ENCODE assay signal across 10 mouse cellular contexts in genomic region chr1:132010632-132011501, GRCm38 (mm10). TPM values are rescaled to one million over a fixed set of nuclear protein-coding genes. Genes with fewer than 3 reads are reported as not detected.
DNase-seq lines count a peak whose midpoint lies in the region; ATAC-seq lines count a peak whose summit lies in the region.
"Had no signal": no experiment of that assay in that cellular context is flagged by ENCODE, and none has a peak within 500 bp of the region (broad histone marks: within the 10 kb centered on the region; RNA-seq: fewer than 3 reads in every experiment).

No protein-coding gene starts in this region.

- 80% methylated on average over 17 of the region's 17 CpGs for WGBS in heart, embryonic 15.5 days
- WGBS in liver, embryonic 15.5 days (ENCODE audit: insufficient replicate concordance): 56% methylated on average over 17 of the region's 17 CpGs

- 0 out of 2 replicates have a peak overlapping the region, but pooled peaks have one; percentile 8 for H3K27ac ChIP-seq in heart, embryonic 15.5 days
- peak overlapping the region; percentile 59 for H3K27ac ChIP-seq in liver, embryonic 15.5 days (replicated peaks)
- H3K27ac ChIP-seq: midbrain, embryonic 12.5 days had no signal

- peaks cover 16% of the 10 kb centered on the region for H3K4me1 ChIP-seq in heart, embryonic 15.5 days (replicated peaks)
- peaks cover 56% of the 10 kb centered on the region for H3K4me1 ChIP-seq in liver, embryonic 15.5 days (replicated peaks)

- peak overlapping the region; percentile 32; the same call in 1 of the 2 replicates for H3K4me2 ChIP-seq in heart, embryonic 15.5 days
- peak overlapping the region; percentile 40 for H3K4me2 ChIP-seq in liver, embryonic 15.5 days
- H3K4me2 ChIP-seq: midbrain, embryonic 12.5 days had no signal

- no peak overlapping the region for H3K9ac ChIP-seq in heart, embryonic 15.5 days
- H3K9ac ChIP-seq in liver, embryonic 15.5 days: no peak overlapping the region
- H3K9ac ChIP-seq: midbrain, embryonic 12.5 days had no signal

- H3K4me3 ChIP-seq in heart, embryonic 15.5 days: 0 out of 2 replicates have a peak overlapping the region, but pooled peaks have one; percentile 6
- no peak overlapping the region for H3K4me3 ChIP-seq in liver, embryonic 15.5 days (replicated peaks)
- H3K4me3 ChIP-seq: midbrain, embryonic 12.5 days had no signal

- intact Hi-C loops in heart, postnatal 10 days (cut with DNase I): no loop called here

- DNase-seq in heart, postnatal 10 days: no peak
- DNase-seq in NIH3T3 (ENCODE audit: low read depth): peak; percentile 74
- DNase-seq in spleen, postnatal 36 days (ENCODE audit: low spot score in 2 of 2): peak; percentile 78 to 80
- DNase-seq in cerebellum, postnatal 25 days: no peak
- DNase-seq in adrenal gland, postnatal 14 days: no peak
- DNase-seq: heart, postnatal 4 days had no signal

- H3K36me3 ChIP-seq in heart, embryonic 15.5 days: peaks cover 15% of the 10 kb centered on the region; the same call in 1 of the 2 replicates
- peaks cover 30% of the 10 kb centered on the region for H3K36me3 ChIP-seq in liver, embryonic 15.5 days (replicated peaks)

- H3K9me3 ChIP-seq in heart, embryonic 15.5 days (replicated peaks): no peaks in the 10 kb centered on the region
- H3K9me3 ChIP-seq in liver, embryonic 15.5 days (replicated peaks): no peaks in the 10 kb centered on the region
- H3K9me3 ChIP-seq: midbrain, embryonic 12.5 days had no signal

- no peak for ATAC-seq in heart, embryonic 15.5 days (replicated peaks; ENCODE audit: insufficient number of reproducible peaks, insufficient read depth, low FRiP score, low read depth)
- ATAC-seq in liver, embryonic 15.5 days (ENCODE audit: insufficient read depth): no peak
- no peak for ATAC-seq in erythroblast, adult 5-6 weeks (replicated peaks; ENCODE audit: low FRiP score, poor library complexity, severe bottlenecking)

- no peaks in the 10 kb centered on the region for H3K27me3 ChIP-seq in heart, embryonic 15.5 days
- H3K27me3 ChIP-seq in liver, embryonic 15.5 days: no peaks in the 10 kb centered on the region
- H3K27me3 ChIP-seq: midbrain, embryonic 12.5 days had no signal

RNA-seq across cellular contexts. Expression of gene Elk4, which starts 3.5 kb away (rescaled TPM):
- polyA plus RNA-seq in heart, embryonic 15.5 days (2015; fragmentation: Nextera tagmentation; extraction: Ambion mirVana): 14.2 and 20.3 TPM in 2 replicates
- total RNA-seq in heart, postnatal 10 days (2021): 100 to 1,000 TPM; 133 to 138 TPM
- polyA plus RNA-seq in liver, embryonic 15.5 days (2015; fragmentation: Nextera tagmentation; extraction: Ambion mirVana): 7.9 and 10.1 TPM in 2 replicates
- 116 and 135 TPM in 2 replicates for total RNA-seq in adrenal gland, postnatal 14 days (2021)
- total RNA-seq in erythroblast, adult 5-6 weeks (2015; ENCODE audit: low replicate concordance): 96.8 and 101 TPM in 2 replicates
- total RNA-seq in erythroblast, adult 5-6 weeks (2017; ENCODE audit: low replicate concordance): 75.8 and 94.4 TPM in 2 replicates

RNA-seq across cellular contexts. Expression of gene Slc45a3, which starts 48.1 kb away (rescaled TPM):
- polyA plus RNA-seq in heart, embryonic 15.5 days (2015; fragmentation: Nextera tagmentation; extraction: Ambion mirVana): 4.0 and 6.0 TPM in 2 replicates
- total RNA-seq in heart, postnatal 10 days (2021): 1 to 10 TPM; 3.0 to 5.3 TPM
- 2.6 and 3.1 TPM in 2 replicates for polyA plus RNA-seq in liver, embryonic 15.5 days (2015; fragmentation: Nextera tagmentation; extraction: Ambion mirVana)
- 15.5 and 18.3 TPM in 2 replicates for total RNA-seq in adrenal gland, postnatal 14 days (2021)
- total RNA-seq in erythroblast, adult 5-6 weeks (2015; ENCODE audit: low replicate concordance): not detected in 2 replicates
- total RNA-seq in erythroblast, adult 5-6 weeks (2017; ENCODE audit: low replicate concordance): 0.56 and 1.3 TPM in 2 replicates

RNA-seq across cellular contexts. Expression of gene Mfsd4a, which starts 57.0 kb away (rescaled TPM):
- polyA plus RNA-seq in heart, embryonic 15.5 days (2015; fragmentation: Nextera tagmentation; extraction: Ambion mirVana): 7.2 and 11.2 TPM in 2 replicates
- total RNA-seq in heart, postnatal 10 days (2021): 1 to 10 TPM; 1.7 TPM
- polyA plus RNA-seq in liver, embryonic 15.5 days (2015; fragmentation: Nextera tagmentation; extraction: Ambion mirVana): 3.7 and 4.6 TPM in 2 replicates
- total RNA-seq in adrenal gland, postnatal 14 days (2021): 7.3 and 7.9 TPM in 2 replicates
- total RNA-seq in erythroblast, adult 5-6 weeks (2015; ENCODE audit: low replicate concordance): not detected in 2 replicates
- 0.68 and 2.9 TPM in 2 replicates for total RNA-seq in erythroblast, adult 5-6 weeks (2017; ENCODE audit: low replicate concordance)

Comparison
In these comparisons a context has a peak if more than half of its experiments do, and no peak if none do; other contexts are left out.
1. DNase-seq: peak in NIH3T3 (single experiment) and spleen, postnatal 36 days (2 of 2); none in heart, postnatal 10 days (0 of 2), cerebellum, postnatal 25 days (0 of 2) and adrenal gland, postnatal 14 days (single experiment).